Mouse (Mus musculus) olfactory bulb, adult 2 months (tissue): ENCODE measurements around the gene Gm49711.

Source experiments
- CTCF ChIP-seq: fragments of 200-500 bp; IDR thresholded peaks from 2 replicates; pipeline ENCODE4 v1.5.1; 2012; ENCODE audit warnings: low read depth, mild to moderate bottlenecking, low read length, moderate library complexity; ENCODE audit not compliant: insufficient read depth
- POLR2A ChIP-seq: fragments of 200-500 bp; IDR thresholded peaks from 2 replicates; pipeline ENCODE4 v1.6.1; 2012; ENCODE audit warnings: mild to moderate bottlenecking, low read depth, low read length, moderate library complexity; ENCODE audit not compliant: insufficient read depth

- no peak for TF ChIP-seq POLR2A
- TF ChIP-seq CTCF, result no peak
These were observed 138.7 kb downstream of the Gm49711 start for GRCm38 (mm10) chr16:92196741-92197331.
